Mouse (Mus musculus) midbrain, postnatal 0 days (tissue): Measurements from ENCODE around the gene Olfr460. TPM values are rescaled to one million over a fixed set of nuclear protein-coding genes. Genes with fewer than 3 reads are reported as not detected.

Experiments used
- ATAC-seq: fragments of 200-750 bp; cut with Nextera tagmentation; 2 replicates; pipeline ENCODE4 v1.8.0; 2017; ENCODE audit warnings: moderate number of reproducible peaks, mild to moderate bottlenecking, moderate TSS enrichment, moderate library complexity; ENCODE audit not compliant: low FRiP score
- DNase-seq: peaks from one replicate; pipeline ENCODE4 v3.0.0-alpha.2; 2015; ENCODE audit warnings: low spot score
- H3K27ac ChIP-seq: fragments of 300-500 bp; sonication (generic); 2 replicates; pipeline ENCODE4 v1.5.1; 2014; ENCODE audit warnings: low read depth, mild to moderate bottlenecking, low read length, mixed read lengths
- H3K27me3 ChIP-seq: fragments of 300-500 bp; sonication (generic); 2 replicates; pipeline ENCODE4 v1.6.1; 2014; ENCODE audit warnings: low read length, control low read depth, mixed read lengths; ENCODE audit not compliant: insufficient read depth
- H3K36me3 ChIP-seq: fragments of 300-500 bp; sonication (generic); 2 replicates; pipeline ENCODE4 v1.6.1; 2014; ENCODE audit warnings: low read length, control low read depth, mixed read lengths; ENCODE audit not compliant: insufficient read depth
- H3K4me1 ChIP-seq: fragments of 300-500 bp; sonication (generic); 2 replicates; pipeline ENCODE4 v1.6.1; 2014; ENCODE audit warnings: mild to moderate bottlenecking, control low read depth, antibody characterized with exemption, low read length, mixed read lengths; ENCODE audit not compliant: insufficient read depth
- H3K4me2 ChIP-seq: fragments of 300-500 bp; sonication (generic); 2 replicates; pipeline ENCODE4 v1.6.1; 2014; ENCODE audit warnings: low read depth, mild to moderate bottlenecking, low read length, mixed read lengths; ENCODE audit not compliant: poor library complexity, severe bottlenecking
- H3K4me3 ChIP-seq: fragments of 300-500 bp; sonication (generic); 2 replicates; pipeline ENCODE4 v1.5.1; 2014; ENCODE audit warnings: low read depth, mild to moderate bottlenecking, low read length, moderate library complexity
- H3K9ac ChIP-seq: fragments of 300-500 bp; sonication (generic); replicated peaks from 2 replicates; pipeline ENCODE4 v1.6.1; 2014; ENCODE audit warnings: mild to moderate bottlenecking, low read length, moderate library complexity, mixed read lengths; ENCODE audit not compliant: poor library complexity, severe bottlenecking
- H3K9me3 ChIP-seq: fragments of 300-500 bp; sonication (generic); 2 replicates; pipeline ENCODE4 v1.6.1; 2016; ENCODE audit warnings: low read length, control low read depth
- CTCF ChIP-seq: IDR thresholded peaks from 2 replicates; pipeline ENCODE4 v1.5.1; 2016; ENCODE audit warnings: antibody characterized with exemption, mild to moderate bottlenecking
- WGBS: fragments of 180-500 bp; shearing (Covaris S2); extraction: QIAGEN DNeasy Blood & Tissue Kit; methylation state at CpG from one replicate; pipeline ENCODE4 v1.1.7; 2014; 5-methylcytosine and 5-hydroxymethylcytosine counted together
- polyA plus RNA-seq: library from polyadenylated mRNA; unstranded; fragments of >200 nt; fragmentation: Nextera tagmentation; extraction: Ambion mirVana; gene quantifications from 2 replicates; pipeline ENCODE4 v1.2.1, GENCODE M21; 2015
- total RNA-seq: library from RNA; depleted of rRNA; stranded (reverse); fragments of >200 nt; gene quantifications from 2 replicates; pipeline ENCODE4 v1.2.3, GENCODE M21; 2014; rRNA removed

The Olfr460 gene
- total RNA-seq (0.05 TPM in 1 of 2 replicates, not detected in the other), polyA plus RNA-seq (not detected in 2 replicates)

DNA sequence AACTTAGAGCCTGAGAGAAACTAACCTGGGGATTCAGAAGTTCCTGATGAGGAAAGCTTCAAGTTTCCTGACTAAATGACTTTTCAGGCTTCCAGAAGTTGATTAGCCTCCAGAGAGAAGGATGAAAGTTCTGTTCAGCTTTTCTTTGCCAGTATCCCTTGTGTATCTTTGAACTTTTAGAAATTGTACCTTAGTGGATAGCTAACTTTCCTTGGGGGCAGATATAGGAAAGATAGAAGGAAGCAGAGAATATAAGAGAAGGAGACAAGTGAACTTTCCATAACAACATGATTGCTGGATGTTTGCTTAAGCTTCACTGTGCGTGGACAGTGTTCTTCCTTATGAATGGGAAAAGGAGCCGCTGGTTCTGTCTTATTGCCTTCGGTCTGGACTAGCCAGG, at the start of gene Olfr460:
Gene Olfr460, plus strand, starts transcription at position 301 of the 400 bp plus-strand sequence.
- no peaks in the 10 kb centered on the region for H3K27me3 ChIP-seq
- no peak for ATAC-seq
- 96% methylated on average over 3 of the region's 3 CpGs for WGBS

DNA sequence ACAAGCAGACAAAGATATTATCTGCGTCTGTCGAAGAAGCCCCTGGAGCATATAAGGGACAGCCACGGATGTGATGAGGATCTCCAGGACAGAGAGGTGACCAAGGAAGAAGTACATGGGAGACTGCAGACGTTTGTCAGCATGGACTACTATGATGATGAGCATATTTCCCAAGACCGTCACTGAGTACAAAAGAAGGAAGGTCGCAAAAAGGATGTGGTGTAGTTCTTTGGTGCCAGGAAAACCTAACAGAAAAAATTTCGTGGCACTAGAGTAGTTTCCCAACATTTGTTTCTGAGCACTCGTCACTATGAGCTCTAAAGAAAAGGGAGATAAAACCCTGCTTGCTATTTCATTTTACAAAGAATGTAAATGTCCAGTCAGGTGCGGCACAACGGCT, 24.6 kb upstream of the Olfr460 start:
- H3K4me3 ChIP-seq, result no peak overlapping the region
- H3K27me3 ChIP-seq, result no peaks in the 10 kb centered on the region
- 82% methylated on average over 10 of the region's 10 CpGs for WGBS
- no peak for ATAC-seq
- H3K9ac ChIP-seq, result no peak overlapping the region
- no peaks in the 10 kb centered on the region for H3K4me1 ChIP-seq
- no peak for TF ChIP-seq CTCF
- H3K4me2 ChIP-seq, result no peak overlapping the region
- no peaks in the 10 kb centered on the region for H3K9me3 ChIP-seq
- no peak overlapping the region for H3K27ac ChIP-seq
- H3K36me3 ChIP-seq, result no peaks in the 10 kb centered on the region
- DNase-seq, result no peak

More for the DNA sequence above, at the start of gene Olfr460:
- Histone ChIP-seq H3K36me3 (no peaks in the 10 kb centered on the region), H3K4me1 (no peaks in the 10 kb centered on the region), H3K27ac (no peak within 1 kb of the TSS), H3K4me2 (no peak within 1 kb of the TSS), H3K9me3 (no peaks in the 10 kb centered on the region), H3K9ac (no peak within 1 kb of the TSS), H3K4me3 (no peak within 1 kb of the TSS)
- TF ChIP-seq CTCF, result no peak
- no peak for DNase-seq

DNA sequence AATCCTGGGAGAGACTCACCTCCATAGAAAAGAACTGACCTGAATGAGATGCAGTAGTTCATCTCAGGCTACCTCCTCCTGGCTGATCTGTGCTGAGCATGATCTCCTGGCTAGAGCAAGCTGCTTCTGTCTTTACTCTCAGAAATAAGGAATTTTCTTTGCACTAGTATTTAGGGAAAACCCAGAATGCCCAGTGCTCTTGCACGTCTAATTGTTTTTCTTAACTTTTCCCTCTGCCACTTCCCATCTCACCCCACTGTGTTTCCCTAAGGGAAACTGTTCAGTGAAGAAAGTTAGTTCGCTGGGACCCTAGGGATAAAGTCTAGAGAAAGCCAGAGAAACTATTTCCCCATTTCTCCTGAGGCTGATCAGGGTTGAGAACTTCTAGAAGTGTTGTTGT, 14.3 kb upstream of the Olfr460 start, which contains the start of gene Olfr461:
Gene Olfr461, minus strand, starts transcription at position 101 of the 400 bp plus-strand sequence.
- Histone ChIP-seq H3K4me3 (no peak within 1 kb of the TSS), H3K4me1 (no peaks in the 10 kb centered on the region), H3K27ac (no peak within 1 kb of the TSS), H3K27me3 (no peaks in the 10 kb centered on the region), H3K9me3 (no peaks in the 10 kb centered on the region), H3K9ac (no peak within 1 kb of the TSS), H3K4me2 (no peak within 1 kb of the TSS), H3K36me3 (no peaks in the 10 kb centered on the region)
- DNase-seq, result no peak
- ATAC-seq, result no peak
- 75% methylated on average over 2 of the region's 2 CpGs for WGBS
- TF ChIP-seq CTCF, result no peak

DNA sequence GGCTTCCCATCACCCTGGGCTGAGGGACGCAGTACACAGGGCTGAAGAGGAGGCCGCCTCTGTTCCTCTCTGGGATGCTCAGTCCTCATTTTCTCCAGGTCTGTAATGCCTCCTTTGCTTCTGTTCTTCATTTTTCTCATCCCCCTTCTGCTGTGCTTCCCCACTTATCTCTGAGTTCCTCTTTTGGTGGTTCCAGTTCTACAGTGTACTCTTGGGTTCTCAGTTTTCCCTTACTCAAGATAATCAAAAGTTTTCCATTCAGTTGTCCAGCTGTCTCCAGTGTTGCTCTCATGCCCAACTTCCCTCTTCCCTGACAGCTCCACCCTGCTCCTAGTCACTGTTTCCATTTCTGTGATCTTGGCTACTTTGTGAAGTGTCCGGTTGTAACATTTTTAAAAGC, 4.3 kb downstream of the Olfr460 start:
- Histone ChIP-seq H3K27ac (no peak overlapping the region), H3K4me3 (no peak overlapping the region), H3K4me2 (no peak overlapping the region), H3K9ac (no peak overlapping the region), H3K36me3 (no peaks in the 10 kb centered on the region), H3K4me1 (no peaks in the 10 kb centered on the region), H3K9me3 (no peaks in the 10 kb centered on the region), H3K27me3 (no peaks in the 10 kb centered on the region)
- WGBS, result 97% methylated on average over 3 of the region's 3 CpGs
- ATAC-seq, result no peak
- no peak for TF ChIP-seq CTCF
- no peak for DNase-seq

DNA sequence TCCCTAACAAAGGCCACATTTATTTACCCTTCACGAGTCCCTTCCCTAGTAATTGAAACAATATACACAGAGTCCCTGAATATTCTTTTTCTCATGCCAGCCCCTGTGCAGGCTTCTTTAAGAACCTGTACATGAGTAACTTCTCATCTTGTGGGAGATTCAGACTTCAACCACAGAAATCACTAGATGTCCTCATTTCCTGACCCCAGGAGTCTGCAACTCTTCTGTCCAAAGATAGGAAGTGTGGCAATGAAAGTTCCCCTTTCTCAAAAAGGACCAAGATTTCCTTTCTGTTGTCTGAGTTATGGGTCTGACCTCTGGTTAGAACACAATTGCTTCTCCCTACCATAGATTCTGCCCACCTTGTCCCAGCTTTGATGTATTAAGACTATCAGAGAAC, 7.0 kb downstream of the Olfr460 start:
- no peak overlapping the region for H3K4me2 ChIP-seq
- ATAC-seq, result no peak
- H3K27ac ChIP-seq, result no peak overlapping the region
- 87% methylated on average over 1 of the region's 1 CpGs for WGBS
- no peaks in the 10 kb centered on the region for H3K36me3 ChIP-seq
- H3K4me3 ChIP-seq, result no peak overlapping the region
- no peak for DNase-seq
- no peaks in the 10 kb centered on the region for H3K9me3 ChIP-seq
- H3K27me3 ChIP-seq, result no peaks in the 10 kb centered on the region
- no peaks in the 10 kb centered on the region for H3K4me1 ChIP-seq
- no peak overlapping the region for H3K9ac ChIP-seq
- no peak for TF ChIP-seq CTCF

DNA sequence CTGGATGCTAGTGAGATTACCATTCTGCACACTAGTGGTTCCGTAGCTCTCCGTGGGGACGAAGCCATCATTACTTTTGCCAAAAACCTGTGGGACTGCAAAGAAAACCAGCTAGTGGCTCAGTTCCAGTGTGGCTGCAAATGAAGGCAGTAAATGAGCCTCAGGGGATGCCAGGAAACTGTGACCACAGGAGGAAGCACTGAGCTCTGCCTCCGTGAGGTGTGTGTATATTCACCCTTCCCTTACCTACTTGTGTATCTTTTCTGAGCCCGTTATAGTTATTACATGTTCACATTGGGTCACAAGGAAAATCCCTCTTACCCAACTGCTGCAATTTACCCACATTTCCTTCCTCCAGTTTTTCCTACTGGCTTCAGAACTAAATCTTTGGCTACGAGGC, 15.0 kb downstream of the Olfr460 start:
- Histone ChIP-seq H3K4me3 (no peak overlapping the region), H3K9ac (no peak overlapping the region), H3K27ac (no peak overlapping the region), H3K36me3 (no peaks in the 10 kb centered on the region), H3K4me1 (no peaks in the 10 kb centered on the region), H3K9me3 (no peaks in the 10 kb centered on the region), H3K27me3 (no peaks in the 10 kb centered on the region), H3K4me2 (no peak overlapping the region)
- peak; percentile 5 for DNase-seq
- 80% methylated on average over 6 of the region's 6 CpGs for WGBS
- no peak for TF ChIP-seq CTCF
- no peak for ATAC-seq
